ENCODE assay signal across 27 mouse cellular contexts in genomic region chr4:132659106-132659505, GRCm38 (mm10). TPM values are rescaled to one million over a fixed set of nuclear protein-coding genes. Genes with fewer than 3 reads are reported as not detected.
A peak's percentile ranks its signal among the peaks of the same experiment; 100 is the strongest.
DNase-seq lines count a peak whose midpoint lies in the region; ATAC-seq and TF ChIP-seq lines count a peak whose summit lies in the region.
"Had no signal": no experiment of that assay in that cellular context is flagged by ENCODE, and none has a peak within 500 bp of the region (broad histone marks: within the 10 kb centered on the region; RNA-seq: fewer than 3 reads in every experiment).

No protein-coding gene starts in this region.

- no peaks in the 10 kb centered on the region for H3K4me1 ChIP-seq in thymus, adult 2 months (replicated peaks; ENCODE audit: control insufficient read depth, insufficient read depth, low read length)
- peaks cover 6% of the 10 kb centered on the region for H3K4me1 ChIP-seq in ES-Bruce4 (ENCODE audit: control insufficient read depth, insufficient read depth, low read length)
- H3K4me1 ChIP-seq: hindbrain, embryonic 10.5 days; limb, embryonic 12.5 days; liver, embryonic 15.5 days; neural tube, embryonic 13.5 days had no signal

- H3K27me3 ChIP-seq in thymus, adult 2 months (ENCODE audit: control insufficient read depth, insufficient read depth, low read length), result no peaks in the 10 kb centered on the region
- no peaks in the 10 kb centered on the region for H3K27me3 ChIP-seq in ES-Bruce4 (ENCODE audit: control insufficient read depth, insufficient read depth, low read length, poor library complexity, severe bottlenecking)
- H3K27me3 ChIP-seq: limb, embryonic 12.5 days; liver, embryonic 15.5 days; neural tube, embryonic 13.5 days had no signal

- peak; percentile 87 for ATAC-seq in inflammation-experienced regulatory T-cells, adult 6 months
- no peak for ATAC-seq in cerebellum, adult (ENCODE audit: insufficient number of reproducible peaks, low FRiP score, low TSS enrichment)
- ATAC-seq: forebrain, postnatal 0 days; hindbrain, embryonic 16.5 days; intestine, embryonic 16.5 days; midbrain, embryonic 16.5 days had no signal

- TF ChIP-seq POLR2A in thymus, adult 2 months (IDR thresholded peaks at IDR 0.05; ENCODE audit: control insufficient read depth, extremely low read depth, insufficient read depth, low read length, poor library complexity), result no peak
- no peak for TF ChIP-seq POLR2A in ES-Bruce4 (IDR thresholded peaks at IDR 0.05; ENCODE audit: insufficient read depth, low read length)

- no peak overlapping the region for H3K9ac ChIP-seq in ES-Bruce4 (ENCODE audit: low read depth, poor library complexity, severe bottlenecking)
- H3K9ac ChIP-seq: forebrain, postnatal 0 days; limb, embryonic 12.5 days; liver, embryonic 15.5 days; lung, embryonic 14.5 days; neural tube, embryonic 13.5 days had no signal

- H3K4me3 ChIP-seq in thymus, adult 2 months (ENCODE audit: control insufficient read depth, insufficient read depth, low read length), result no peak overlapping the region
- H3K4me3 ChIP-seq in ES-Bruce4 (ENCODE audit: low read depth, low read length), result no peak overlapping the region
- H3K4me3 ChIP-seq: erythroblast, embryonic 14.5 days; hindbrain, embryonic 10.5 days; limb, embryonic 12.5 days; liver, embryonic 15.5 days; neural tube, embryonic 13.5 days had no signal

- H3K9me3 ChIP-seq in ES-Bruce4 (replicated peaks; ENCODE audit: control insufficient read depth, insufficient read depth, low read length, poor library complexity, severe bottlenecking), result no peaks in the 10 kb centered on the region
- H3K9me3 ChIP-seq: hindbrain, embryonic 10.5 days; limb, embryonic 12.5 days; liver, embryonic 15.5 days; neural tube, embryonic 13.5 days had no signal

- DNase-seq in thymus, adult 2 months, result no peak
- DNase-seq in thymus, postnatal 0 days (ENCODE audit: low spot score), result no peak
- DNase-seq in ovary, postnatal 14 days (ENCODE audit: low spot score), result no peak
- no peak for DNase-seq in kidney, postnatal 4 days
- DNase-seq: adrenal gland, adult 8-10 months; cerebellum, adult 18-20 months; cerebellum, postnatal 14 days; forebrain, postnatal 0 days; heart, postnatal 14 days; kidney, postnatal 14 days; lung, embryonic 14.5 days; lung, postnatal 14 days; right cerebral cortex, postnatal 25 days; thymus, adult 18-20 months; thymus, postnatal 4 days had no signal

- no peak for TF ChIP-seq CTCF in thymus, adult 2 months (IDR thresholded peaks at IDR 0.05; ENCODE audit: borderline replicate concordance, control insufficient read depth, extremely low read depth, insufficient read depth, low read length, poor library complexity)
- no peak for TF ChIP-seq CTCF in ES-Bruce4 (IDR thresholded peaks at IDR 0.05; ENCODE audit: low read depth, low read length)

- no peak for TF ChIP-seq EP300 in ES-Bruce4 (IDR thresholded peaks at IDR 0.05; ENCODE audit: insufficient read depth, low read depth, low read length)

- WGBS in thymus, adult 2 months, result 92% methylated on average over 7 of the region's 7 CpGs

- H3K36me3 ChIP-seq in thymus, adult 2 months (ENCODE audit: control insufficient read depth, insufficient read depth, low read length), result peaks cover 20% of the 10 kb centered on the region
- peaks cover 8% of the 10 kb centered on the region for H3K36me3 ChIP-seq in ES-Bruce4 (ENCODE audit: control insufficient read depth, insufficient read depth, low read length, poor library complexity, severe bottlenecking)

- peak overlapping the region; percentile 47 for H3K27ac ChIP-seq in thymus, adult 2 months (ENCODE audit: control insufficient read depth, insufficient read depth, low read length)
- 0 out of 2 replicates have a peak overlapping the region, but pooled peaks have one; percentile 51 for H3K27ac ChIP-seq in ES-Bruce4 (ENCODE audit: insufficient read depth, low read length)
- H3K27ac ChIP-seq: hindbrain, embryonic 10.5 days; limb, embryonic 12.5 days; liver, embryonic 15.5 days; neural tube, embryonic 13.5 days; stomach, postnatal 0 days had no signal

RNA-seq across cellular contexts. Expression of gene Eya3, which starts 20.3 kb away (rescaled TPM):
- 58.6 and 63.6 TPM in 2 replicates for polyA plus RNA-seq in thymus, adult 2 months (2012; rRNA removed)
- polyA plus RNA-seq in thymus, postnatal 0 days (2015; fragmentation: Nextera tagmentation; extraction: Ambion mirVana), result 20.6 and 26.8 TPM in 2 replicates
- 77.8 and 78.7 TPM in 2 replicates for polyA plus RNA-seq in ES-Bruce4 (2011; ENCODE audit: insufficient read depth, insufficient read length, low read depth, missing spikeins)
- polyA plus RNA-seq in inflammation-experienced regulatory T-cells, adult 6 months (2017; shearing (Covaris generic)), result 10 to 100 TPM; 29.4 to 32.5 (median 32.1) TPM
